Mouse (Mus musculus) large intestine, adult 2 months (tissue): ENCODE results near the gene H2afy2. TPM values are rescaled to one million over a fixed set of nuclear protein-coding genes. Genes with fewer than 3 reads are reported as not detected.

Experiments
- DNase-seq: peaks from one replicate; pipeline ENCODE4 v3.0.0-alpha.2; 2012; ENCODE audit warnings: low read depth, low spot score
- WGBS: fragments of 180-500 bp; shearing (Covaris S2); methylation state at CpG from one replicate; pipeline ENCODE4 v1.1.7; 2018; 5-methylcytosine and 5-hydroxymethylcytosine counted together
- polyA plus RNA-seq: library from polyadenylated mRNA; depleted of rRNA; stranded (reverse); fragments of >200 nt; gene quantifications from 2 replicates; pipeline ENCODE4 v1.2.3, GENCODE M21; 2012

Gene H2afy2
- polyA plus RNA-seq, 1 experiment: 2.3 TPM

DNA sequence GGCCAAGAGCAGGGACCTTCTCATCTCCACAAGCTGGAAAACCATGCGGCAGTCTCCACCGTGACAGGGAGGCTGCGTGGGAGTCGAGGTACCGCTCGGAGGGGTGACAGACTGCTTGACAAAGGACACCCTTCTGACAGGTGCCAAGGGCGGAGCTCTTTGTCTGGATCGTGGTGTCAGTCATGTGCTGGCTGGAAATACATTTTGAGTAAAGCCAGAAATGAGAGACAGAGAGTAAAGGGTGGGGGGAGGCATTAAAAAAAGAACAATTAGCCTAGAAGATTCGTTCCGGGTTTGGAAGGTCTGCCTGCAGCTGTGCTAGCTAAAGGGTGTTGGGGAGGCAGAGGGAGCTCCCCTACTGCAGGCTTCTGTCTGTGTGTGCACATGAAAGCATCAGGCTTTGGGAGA, 47.3 kb downstream of the H2afy2 start:
- 74% methylated on average over 10 of the region's 10 CpGs for WGBS
- no peak for DNase-seq

DNA sequence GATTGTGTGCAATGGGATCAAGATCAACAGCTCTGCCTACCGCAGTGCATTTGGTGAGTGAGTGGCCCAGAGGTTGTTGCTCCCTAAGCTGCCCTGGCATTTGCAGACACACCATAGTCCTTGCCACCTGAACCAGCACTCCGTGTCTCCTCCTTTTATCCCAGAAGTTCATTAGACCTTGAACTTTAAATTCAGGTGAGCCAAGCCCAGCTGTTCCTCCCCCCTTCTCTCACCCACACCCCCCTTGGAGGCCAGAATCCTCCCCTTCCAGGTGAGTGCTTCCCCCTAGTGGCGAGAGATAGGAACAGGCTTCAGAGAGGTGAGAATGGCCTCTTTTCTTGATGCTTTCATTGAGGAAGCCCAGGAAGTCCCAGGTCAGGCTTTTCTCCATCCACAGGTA, 49.6 kb downstream of the H2afy2 start:
- peak; percentile 31 for DNase-seq
- 22% methylated on average over 3 of the region's 3 CpGs for WGBS

DNA sequence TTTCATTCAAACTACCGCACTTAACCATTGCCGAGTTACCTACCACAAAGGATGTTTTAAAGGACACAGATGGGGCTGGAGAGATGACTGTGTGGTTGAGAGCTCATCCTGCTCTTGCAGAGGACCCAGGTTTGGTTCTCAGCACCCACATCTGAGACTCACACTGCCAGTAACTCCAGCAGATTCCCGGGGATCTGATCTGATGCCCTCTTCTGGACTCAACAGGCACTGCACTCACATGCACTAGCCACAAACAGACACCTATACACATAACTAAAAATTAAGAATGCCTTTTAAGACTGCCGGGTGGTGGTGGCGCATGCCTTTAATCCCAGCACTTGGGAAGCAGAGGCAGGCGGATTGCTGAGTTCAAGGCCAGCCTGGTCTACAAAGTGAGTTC, 53.8 kb downstream of the H2afy2 start:
- no peak for DNase-seq
- WGBS: 96% methylated on average over 6 of the region's 6 CpGs

DNA sequence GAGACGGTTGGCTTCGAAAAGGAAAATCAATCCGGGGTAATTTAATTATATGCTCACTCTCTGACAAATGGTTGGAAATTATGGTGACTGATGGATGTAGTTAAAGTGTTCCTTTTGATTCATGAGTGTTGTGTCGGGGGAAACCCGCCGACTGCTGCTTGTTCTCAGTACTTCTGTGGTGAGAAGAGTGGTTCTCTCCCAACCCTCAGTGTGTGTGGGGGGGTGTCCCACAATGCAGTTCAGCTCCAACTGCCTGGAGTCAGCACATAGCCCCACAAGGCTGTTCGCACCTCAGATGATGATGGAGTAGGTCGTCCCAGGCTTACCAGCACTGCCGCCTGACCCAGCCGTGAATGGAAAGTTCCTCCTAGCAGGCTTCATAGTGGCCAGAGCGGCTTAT, 54.8 kb downstream of the H2afy2 start:
- no peak for DNase-seq
- 79% methylated on average over 11 of the region's 11 CpGs for WGBS

DNA sequence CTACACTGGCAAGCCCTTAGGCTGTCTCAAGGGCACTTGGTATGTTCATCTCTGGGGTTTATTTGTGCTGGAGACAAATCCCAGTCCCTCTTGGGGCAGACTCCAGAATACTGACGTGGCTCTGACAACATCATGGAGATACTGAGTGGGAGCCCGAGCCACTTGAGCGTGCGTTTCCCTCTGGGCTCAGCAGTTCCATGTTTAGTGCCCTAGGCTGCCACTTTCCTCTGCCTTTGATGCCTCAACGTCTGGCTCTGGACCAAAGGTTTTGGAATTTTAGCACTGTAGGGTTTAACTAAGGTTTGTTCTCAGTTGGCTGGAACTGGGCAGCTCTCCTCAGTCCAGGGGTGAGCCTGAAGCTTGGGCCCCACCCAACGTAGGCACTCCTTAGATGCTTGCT, 60.7 kb downstream of the H2afy2 start:
- DNase-seq: no peak
- WGBS: 67% methylated on average over 6 of the region's 6 CpGs

DNA sequence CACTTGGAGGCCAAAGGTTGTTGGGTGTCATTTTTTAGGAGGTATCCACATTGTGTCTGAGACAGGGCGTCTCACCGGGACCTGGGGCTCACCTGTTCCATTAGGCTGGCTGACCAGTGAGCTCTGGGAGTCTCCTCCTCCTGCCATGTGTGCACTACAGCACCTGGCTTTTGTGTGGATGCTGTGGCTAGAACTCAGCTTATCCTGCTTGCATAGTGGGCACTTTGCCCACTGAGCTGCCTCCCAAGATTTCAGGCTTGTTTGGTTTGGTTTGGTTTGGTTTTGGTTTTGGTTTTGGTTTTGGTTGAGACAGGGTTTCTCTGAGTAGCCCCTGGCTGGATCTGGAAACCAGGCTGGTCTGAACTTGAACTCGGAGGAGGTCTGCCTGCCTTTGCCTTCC, 61.7 kb downstream of the H2afy2 start:
- DNase-seq: no peak
- WGBS: 38% methylated on average over 3 of the region's 3 CpGs

DNA sequence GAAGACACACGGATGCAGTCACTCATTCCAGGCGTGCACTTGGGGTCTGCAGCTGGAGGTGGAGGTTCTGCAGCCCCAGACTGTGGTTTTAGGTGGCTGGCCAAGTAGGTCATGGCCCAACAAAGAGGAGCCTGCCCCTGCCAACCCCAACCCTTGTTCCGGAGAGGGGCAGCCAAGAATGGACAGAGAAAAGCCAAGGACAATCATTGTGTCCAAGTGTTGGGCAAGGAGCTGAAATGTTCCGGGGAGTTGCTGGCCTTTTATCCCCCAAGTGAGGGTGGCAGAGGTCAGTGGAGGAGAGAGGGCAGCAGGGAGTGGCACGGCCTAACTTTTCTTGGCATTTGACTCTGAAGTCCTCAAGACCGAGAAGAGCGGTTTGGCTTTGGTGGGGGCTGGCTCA, 63.6 kb downstream of the H2afy2 start:
- 86% methylated on average over 7 of the region's 7 CpGs for WGBS
- DNase-seq: no peak

DNA sequence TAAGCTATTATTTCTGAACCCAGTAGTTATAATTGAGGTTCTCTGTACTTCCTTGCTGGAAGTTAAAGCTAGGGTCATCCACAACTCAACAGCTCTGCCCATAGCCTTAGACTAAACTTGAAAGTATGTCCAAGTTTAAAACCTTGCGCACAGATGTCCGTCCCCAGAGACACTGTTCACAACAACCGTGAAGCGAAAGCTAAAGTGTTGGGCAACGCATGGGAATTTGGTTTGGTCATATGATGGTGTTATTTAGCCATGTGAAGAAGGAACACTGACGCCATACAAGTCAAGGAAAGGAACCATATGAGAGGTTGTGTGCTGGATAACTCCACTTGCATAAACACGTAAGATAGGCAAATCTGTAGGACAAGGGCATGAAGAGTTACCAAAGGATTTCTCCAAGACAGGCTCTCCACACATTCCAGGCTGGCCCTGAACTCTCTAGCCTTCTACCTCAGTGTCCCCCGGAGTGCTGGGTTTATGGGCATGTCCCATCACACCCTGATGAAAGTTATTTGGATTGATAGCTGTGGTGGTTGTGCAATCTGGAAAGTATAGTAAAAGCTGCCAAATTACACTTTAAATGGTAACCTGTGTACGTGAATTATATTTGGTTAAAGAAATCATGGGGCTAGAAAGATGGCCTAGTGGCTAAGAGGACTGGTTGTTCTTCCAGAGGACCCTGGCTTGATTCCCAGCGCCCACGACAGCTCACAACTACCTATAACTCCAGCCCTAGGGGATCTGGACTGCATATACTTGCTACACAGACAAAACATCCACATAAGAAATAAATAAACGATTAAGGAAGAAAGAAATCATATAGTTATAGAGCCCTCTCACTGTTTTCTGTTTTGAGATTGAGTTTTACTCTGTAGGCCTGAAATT, 66.3 kb downstream of the H2afy2 start:
- DNase-seq: no peak
- WGBS: 84% methylated on average over 12 of the region's 12 CpGs

DNA sequence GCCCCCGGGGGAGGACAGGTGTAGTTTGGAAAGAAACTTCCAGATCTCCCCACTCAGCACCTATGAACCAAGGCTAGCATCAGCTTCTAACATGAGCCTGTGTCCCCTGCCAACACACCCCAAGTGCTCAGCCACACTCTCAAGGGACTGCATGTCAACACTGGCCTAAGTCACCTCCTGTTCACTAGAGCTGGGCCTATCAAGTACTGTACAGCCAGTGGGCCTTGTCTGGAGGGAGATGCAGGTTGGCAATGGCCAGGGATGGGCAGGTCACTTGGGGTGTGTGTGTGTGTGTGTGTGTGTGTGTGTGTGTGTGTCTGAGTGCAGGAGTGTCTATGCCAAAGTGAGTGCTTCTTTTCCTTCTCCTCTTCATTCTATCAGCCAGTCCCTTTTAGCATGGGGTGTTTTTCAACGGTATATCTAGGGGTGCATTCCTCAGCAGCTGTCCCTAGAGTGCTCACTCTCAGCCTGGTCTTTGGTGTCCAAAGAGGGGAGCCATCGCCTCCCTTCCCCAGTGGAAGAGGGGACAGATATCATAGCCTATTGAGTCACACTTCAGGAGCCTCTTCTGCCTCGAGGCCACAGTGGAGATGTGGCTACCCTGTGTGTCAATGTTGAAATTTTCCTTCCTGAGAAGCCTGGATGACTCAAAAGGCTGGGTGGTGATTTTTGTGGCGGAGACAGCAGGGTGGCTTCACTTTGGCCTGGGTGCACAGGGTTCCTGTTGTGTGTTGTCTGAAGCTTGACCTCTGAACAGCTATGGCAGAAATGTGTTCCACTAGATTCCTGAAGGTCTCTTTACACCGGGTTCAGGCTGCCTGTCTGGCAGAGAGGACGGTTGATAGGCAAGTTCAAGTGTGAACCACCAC, 67.7 kb downstream of the H2afy2 start:
- DNase-seq: no peak
- WGBS: 66% methylated on average over 7 of the region's 7 CpGs

DNA sequence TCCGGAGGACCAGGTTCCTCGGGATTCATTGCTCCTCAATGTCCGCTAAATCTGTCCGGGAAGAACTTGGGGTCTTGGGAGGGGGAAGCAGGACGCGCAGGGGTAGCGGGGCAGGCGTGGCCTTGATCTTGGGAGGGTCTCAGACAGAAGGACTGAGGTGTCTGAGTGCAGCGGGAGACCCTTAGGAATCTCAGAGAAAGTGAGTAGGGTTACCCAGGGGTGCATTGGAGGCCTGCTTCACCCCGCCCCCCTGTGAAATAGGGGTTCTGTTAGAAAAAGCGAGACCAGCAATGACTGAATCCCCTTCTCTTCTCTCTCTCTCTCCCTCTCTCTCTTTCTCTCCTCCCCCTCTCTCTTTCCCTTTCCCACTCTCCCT, 68.5 kb downstream of the H2afy2 start:
- 3% methylated on average over 11 of the region's 11 CpGs for WGBS
- no peak for DNase-seq

DNA sequence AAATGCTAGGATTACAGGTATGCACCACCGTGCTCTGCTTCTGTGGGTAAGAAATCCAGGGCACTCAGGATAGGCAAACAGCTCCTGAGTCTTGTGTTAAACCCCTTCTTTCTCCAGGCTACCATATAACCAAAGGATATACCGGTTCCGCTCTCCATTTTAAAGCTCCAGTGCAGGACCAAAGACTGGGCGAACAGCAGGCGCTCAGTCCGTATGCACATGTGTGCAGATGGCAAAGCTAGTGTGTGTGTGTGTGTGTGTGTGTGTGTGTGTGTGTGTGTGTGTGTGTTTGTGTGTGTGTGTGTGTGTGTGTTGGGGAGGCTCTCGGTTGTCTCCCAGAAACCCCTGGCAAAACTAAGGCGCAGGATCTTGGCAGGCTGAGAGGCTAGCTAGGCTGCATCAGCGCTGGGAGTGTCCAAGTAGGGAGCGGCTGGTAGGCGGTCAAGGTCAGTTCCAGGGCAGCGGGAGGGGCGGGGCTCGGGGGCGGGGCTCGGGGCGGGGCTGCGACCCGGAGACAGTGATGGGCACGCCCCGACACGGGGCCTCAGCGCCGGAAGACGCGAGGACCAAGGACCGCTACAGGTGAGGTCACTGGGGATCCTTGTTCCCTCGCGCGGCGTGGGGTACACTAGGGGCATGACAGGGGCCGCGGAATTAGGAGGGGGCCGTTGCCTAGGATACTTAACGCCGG, 69.0 kb downstream of the H2afy2 start, which contains the start of gene Aifm2:
Aifm2 (plus strand) TSS at position 493 of the 691 bp plus-strand sequence.
- WGBS: 7% methylated on average over 34 of the region's 36 CpGs
- peak; percentile 47 for DNase-seq

DNA sequence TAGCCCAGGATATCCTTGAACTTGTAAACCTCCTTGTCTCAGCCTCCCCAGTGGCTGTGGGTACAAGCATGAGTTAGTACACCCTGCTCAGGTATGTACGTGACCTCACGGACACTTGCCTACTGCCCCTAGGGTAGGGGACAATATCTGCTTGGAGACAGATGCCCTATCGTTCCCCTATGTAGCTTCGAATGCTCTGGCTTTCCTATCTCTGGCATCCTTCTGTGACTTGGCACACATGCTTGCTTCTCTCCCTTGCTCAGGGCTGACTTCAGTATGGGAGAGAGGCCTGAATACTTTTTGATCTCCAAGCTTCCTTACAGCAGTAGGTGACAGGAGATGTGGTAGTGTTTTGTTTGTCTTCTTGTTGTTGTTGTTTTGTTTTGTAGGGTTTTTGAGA, 69.8 kb downstream of the H2afy2 start:
- WGBS: 93% methylated on average over 4 of the region's 4 CpGs
- no peak for DNase-seq

DNA sequence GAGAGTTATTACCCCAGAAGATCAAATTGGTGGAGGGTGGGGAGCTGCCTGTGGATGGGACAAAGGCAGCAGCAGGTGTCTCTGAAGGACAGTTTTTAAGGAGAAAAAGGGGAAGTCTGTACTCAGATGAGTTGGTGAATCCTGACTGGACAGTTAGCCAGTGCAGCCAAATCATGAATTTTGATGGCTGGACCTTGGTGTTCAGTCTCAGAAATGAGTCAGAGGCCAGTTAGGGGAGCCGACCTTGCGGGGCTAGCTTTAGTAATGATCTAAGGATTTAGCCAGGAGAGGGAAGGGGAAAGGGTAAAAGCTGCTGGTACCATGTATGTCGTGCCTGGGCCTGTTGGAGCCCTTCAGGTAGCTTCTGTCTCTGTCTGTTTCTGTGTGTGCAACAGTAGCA, 70.3 kb downstream of the H2afy2 start:
- 90% methylated on average over 3 of the region's 3 CpGs for WGBS
- DNase-seq: no peak

DNA sequence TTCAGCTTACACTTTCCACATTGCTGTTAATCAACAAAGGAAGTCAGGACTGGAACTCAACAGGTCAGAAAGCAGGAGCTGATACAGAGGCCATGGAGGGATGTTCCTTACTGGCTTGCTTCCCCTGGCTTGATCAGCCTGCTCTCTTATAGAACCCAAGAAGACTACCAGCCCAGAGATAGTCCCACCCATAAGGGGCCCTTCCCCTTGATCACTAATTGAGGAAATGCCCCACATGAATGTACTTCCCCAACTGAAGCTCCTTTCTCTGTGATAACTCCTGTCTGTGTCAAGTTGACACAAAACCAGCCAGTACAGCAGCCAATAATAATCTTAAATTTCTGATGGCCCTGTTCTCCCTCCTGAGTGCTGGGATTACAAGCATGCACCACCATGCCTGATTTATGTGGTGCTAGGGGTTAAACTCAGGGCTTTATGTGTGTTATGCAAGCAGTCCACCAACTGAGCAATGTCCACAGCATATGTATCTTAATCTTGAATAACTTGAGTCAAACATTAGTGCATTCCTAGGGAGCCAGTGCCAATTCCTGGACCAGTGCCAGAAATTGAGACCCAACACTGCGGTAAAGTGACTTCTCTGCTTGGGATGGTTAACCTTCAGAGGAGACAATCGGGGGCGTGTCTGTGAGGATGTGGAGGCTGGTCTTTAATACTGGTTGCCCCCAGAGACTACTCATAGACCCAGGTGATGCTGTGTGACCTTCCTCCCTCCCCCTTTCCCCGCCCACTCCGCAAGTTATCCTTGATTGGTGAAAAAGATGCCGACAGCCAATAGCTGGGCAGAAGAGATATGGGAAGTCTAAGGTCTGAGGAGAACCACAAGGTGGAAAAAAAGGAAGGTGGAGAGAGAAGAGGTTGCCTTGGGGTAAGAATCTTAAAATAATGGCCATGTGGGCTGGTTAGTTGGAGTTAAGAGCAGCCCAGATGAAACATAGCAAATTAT, 77.3 kb downstream of the H2afy2 start:
- DNase-seq: no peak
- WGBS: 64% methylated on average over 6 of the region's 6 CpGs

DNA sequence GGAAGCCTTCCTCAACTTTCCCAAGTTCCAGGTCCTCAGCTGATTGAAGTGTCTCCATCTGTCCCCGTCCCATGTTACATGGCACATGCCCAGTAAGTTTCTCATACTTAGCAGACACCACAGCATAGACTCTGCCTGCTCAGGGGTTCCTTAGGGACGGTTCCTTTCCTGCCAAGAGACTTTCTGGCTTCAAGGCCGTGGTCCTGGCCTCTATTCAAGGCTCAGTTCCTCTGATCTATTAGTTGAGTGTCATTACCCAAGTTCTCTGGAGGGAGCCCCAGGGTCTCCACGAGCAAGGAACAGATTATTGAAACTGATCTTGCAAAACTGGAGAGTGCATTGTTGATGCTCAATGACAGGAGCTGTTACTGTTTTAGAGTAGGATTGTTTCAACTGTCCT, 79.3 kb downstream of the H2afy2 start:
- no peak for DNase-seq
- 68% methylated on average over 4 of the region's 4 CpGs for WGBS

DNA sequence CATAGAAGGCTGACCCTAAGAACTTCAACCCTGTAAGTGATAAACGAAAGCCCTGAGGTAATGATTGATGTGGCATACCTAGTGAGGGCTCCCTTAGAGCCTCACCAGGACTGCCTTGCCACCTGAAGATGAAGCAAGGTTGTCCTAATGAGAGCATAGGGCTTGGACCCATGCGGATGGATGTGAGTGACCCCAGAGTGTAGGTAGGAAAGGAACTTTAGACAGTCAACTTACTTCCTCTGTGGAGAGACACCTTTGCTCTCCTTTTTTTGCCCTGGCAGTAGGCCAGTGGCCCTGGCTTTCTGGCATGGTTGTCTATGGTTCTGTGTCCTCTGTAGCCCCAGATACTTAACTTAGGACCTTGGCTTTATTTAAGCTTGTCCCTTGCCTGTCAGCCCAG, 86.9 kb downstream of the H2afy2 start:
- 53% methylated on average over 2 of the region's 2 CpGs for WGBS

DNA sequence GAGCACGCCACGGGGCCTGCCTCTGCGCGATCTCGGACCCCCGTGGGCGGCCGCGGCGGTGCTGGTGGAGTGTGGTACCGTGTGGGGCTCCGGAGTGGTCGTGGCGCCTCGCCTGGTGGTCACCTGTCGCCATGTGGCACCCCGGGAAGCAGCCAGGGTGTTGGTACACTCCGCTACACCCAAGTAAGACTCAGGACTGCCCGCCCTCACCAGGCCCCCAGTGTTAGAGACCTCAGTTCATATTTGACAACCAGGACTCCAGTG, 87.5 kb downstream of the H2afy2 start:
- no peak for DNase-seq
- WGBS: 6% methylated on average over 19 of the region's 19 CpGs

More for the DNA sequence above, 86.9 kb downstream of the H2afy2 start:
- no peak for DNase-seq

DNA sequence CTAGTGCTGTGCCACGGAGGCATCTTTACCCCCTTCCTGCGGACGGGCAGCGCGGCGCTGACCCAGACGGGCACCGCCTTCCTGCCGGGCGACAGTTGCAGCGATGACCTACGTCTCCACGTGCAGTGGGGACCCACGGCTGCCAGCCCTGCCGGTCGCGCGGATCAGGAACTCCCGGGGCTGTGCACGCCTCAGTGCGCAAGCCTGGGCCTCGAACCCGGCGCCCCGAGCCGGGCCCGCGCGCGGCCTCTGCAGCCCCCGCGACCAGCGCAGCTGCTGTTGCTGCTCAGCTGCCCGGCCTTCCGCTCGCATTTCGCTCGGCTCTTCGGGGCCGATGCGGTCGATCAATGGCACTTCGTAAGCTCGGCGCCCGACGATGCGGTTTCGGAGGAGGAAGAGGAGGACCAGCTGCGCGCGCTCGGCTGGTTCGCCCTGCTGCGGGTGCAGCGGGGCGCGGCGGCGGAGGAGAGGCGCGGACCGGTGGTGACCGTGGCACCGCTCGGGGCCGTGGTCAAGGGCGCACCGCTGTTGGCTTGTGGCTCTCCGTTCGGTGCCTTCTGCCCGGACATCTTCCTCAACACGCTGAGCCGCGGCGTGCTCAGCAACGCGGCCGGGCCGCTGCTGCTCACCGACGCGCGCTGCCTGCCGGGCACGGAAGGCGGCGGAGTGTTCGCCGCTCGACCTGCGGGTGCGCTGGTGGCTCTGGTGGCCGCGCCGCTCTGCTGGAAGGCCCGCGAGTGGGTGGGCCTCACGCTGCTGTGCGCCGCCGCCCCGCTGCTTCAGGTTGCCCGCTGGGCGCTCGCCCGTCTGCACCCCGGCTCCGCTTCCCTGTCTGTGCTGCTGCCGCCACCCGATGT, 88.0 kb downstream of the H2afy2 start:
- DNase-seq: no peak
- WGBS: under 1% methylated on average over 111 of the region's 111 CpGs
